Mouse (Mus musculus) mesoderm, embryonic 11.5 days (tissue): Measurements from ENCODE around the gene Trank1.

Experiments used
- DNase-seq: peaks from one replicate; pipeline ENCODE4 v3.0.0-alpha.2; 2012; ENCODE audit warnings: low read depth, low spot score

Gene Trank1

DNA sequence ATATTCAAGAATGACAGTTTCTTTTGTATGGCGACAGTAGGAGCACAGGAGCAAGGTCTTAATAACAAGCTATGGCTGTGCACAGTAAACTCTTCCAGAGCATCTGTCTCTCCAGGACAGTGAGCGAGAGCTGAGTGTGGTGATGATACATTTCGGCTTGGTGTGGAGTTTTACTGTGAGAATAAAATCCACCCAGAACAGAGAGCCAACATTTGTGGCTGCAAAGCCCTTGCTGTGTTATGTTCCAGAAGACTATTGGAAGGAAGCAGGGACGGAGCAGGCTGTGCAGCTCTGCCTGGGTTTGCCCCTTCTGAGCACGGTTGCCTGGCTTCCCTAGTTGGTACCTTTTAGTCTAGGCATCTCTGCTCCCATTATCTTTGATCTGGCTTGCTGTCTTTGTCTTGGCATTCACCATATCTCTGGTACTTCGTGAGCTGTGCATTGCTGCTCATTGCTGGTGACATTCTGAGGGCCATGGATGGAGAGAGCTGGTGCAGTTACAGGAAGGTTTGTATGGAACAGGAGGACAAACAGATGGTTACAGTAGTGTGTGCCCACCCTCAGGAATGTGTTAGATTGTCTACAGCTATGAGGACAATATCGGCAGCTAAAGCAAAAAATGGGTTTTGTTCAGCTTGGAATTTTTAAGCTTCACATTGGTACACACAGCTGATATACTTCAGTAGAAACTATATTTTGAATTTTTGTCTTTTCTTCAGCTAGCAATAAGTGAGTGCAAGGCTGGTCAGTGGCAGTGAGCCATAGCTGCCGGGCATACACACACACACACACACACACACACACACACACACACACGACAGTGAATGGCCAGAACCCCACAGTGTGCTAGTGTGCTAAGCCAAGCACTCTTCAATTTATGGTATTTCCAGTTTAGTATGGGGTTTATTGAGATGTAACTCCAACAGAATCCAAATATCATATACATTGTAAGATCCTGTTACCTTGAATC, 69.8 kb downstream of the Trank1 start:
- no peak for DNase-seq

DNA sequence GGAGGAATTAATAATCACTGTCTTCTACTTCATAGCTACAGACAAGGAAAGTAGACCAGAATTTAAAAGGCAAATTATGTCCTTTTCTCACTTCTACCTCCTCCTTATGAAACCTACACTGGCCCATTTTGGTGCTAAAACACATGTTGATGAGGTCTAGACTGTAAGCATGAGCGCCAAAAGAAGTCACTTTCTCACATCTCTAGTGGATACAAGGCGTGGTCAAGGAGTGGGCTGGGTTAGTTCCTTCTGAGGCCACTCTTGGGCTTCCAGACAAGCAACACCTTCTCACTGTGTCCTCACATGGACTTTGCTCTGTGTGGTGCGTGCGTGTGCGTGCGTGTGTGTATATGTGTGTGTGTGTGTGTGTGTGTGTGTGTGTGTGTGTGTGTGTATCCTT, 70.9 kb downstream of the Trank1 start:
- DNase-seq: no peak

DNA sequence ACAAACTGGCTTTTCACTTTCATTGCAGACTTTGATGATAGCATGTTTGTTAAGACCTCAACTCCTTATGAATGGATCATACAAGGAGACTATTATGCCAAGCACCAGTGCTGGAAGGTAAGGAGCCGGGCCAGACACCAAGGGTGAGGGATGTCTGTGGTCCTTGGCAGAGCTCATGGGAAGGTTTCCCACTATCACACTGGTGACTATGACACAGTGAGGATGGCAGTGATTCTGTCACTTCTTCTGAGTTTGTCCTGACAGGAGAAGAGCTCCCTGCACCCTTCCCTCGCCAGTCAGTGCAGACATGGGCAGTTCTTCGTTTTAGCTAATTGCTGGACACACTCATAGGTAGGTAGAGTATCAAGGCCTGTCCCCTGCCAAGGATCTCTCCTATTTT, 71.5 kb downstream of the Trank1 start:
- no peak for DNase-seq

DNA sequence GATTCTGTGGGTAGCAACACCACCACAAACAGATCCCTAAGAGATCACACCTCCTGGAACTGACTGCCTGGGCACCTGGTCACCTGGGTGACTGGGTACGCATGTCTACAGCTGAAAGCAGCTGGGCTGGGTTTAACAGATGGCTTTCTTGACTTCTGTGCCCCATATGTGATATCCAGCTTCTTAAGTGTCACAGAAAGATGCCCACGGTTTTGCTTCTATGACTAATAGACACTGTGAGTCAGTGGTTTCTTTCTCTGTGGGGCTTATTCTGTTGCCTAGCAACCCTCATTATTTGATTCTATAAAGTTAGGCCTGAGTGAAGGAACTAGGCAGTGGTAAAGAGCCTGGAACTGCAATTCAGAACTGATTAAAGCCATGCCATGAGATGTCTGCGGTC, 72.2 kb downstream of the Trank1 start:
- DNase-seq: peak; percentile 2

DNA sequence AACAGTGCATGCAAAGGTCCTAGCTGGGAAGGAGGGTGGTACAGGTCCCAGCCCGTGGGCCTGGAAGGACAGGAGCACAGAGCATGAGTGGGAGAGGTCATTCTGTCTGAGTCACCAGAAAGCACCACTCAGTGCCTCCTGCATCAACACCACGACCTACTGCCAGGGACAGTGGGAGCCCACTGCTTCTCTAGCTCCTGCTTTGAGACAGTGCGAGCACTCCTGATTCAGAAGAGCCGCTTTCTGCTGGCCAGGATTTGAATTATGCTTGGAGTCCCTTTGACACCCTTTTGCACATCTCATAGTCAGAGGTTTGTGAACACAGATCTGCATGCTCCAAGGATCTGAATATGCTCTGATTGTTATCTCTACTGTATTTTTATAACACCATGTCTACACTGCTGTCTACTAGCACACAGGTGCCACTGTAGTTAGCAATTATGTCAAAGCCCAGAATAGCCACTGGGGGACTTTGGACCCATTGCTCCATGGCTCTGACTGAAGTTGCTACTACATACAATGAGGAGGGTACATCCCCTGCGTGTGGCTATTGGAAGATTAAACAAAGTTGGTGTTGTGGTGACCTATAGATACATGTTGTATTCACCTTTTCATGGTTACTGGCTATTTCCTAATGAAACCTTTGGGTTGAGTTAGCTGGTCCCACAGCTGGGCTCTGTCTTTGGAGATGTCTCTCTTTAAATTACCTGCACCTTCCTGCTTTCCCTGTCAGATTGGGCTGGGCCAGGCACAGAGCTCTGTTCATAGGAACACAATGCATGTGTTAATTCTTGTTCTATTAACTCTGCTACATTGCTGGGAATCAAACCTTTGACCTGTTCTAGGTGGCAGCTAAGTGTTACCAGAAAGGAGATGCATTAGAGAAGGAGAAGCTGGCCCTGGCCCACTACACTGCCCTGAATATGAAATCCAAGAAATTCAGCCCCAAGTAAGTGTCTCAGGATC, 74.3 kb downstream of the Trank1 start:
- no peak for DNase-seq

DNA sequence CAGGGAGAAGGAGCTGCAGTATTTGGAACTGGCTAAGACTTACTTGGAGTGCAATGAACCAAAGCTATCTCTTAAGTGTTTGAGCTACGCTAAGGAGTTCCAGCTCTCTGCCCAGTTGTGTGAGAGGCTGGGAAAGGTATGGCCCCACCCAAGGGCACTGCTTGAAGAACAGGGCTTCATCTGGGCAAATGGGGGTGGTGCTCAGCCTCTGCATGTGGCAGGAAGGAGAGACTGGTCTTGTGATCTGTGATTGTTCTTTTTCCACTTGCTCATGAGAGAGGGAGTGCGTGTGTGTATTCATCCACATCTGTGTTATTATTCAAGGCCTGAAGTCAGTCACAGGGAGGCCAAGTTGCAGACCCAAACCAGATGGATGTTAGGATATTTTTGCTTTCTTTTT, 75.0 kb downstream of the Trank1 start:
- DNase-seq: no peak

DNA sequence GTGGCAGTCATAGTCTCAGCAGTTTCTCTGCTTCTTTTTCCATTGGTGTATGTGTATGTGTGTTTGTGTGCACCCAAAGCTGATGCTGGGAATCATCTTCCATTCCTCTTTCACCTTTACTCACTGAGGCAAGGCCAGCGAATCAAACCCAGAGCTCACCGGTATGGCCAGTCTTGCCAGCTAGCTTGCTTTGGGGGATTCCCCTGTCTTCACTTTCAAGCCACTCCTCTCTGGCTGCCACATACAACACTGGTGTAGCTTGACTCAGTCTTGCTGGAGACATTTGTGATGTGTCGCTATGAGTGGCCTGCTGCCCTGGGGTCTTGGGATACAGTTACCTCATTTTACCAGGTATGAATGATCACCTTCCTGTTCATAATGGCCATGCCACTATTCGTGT, 76.0 kb downstream of the Trank1 start:
- no peak for DNase-seq

DNA sequence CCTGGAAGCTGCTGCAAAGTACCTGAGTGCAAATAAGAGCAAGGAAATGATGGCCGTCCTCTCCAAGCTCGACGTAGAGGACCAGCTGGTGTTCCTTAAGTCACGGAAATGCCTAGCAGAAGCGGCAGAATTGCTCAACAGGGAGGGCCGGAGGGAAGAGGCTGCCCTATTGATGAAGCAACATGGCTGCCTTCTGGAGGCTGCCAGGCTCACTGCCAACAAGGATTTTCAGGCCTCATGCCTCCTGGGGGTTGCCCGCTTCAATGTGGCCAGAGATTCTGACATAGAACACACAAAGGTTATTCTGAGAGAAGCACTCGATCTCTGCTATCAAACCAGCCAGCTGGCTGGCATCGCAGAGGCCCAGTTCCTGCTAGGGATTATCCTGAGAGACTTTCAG, 78.5 kb downstream of the Trank1 start:
- no peak for DNase-seq

DNA sequence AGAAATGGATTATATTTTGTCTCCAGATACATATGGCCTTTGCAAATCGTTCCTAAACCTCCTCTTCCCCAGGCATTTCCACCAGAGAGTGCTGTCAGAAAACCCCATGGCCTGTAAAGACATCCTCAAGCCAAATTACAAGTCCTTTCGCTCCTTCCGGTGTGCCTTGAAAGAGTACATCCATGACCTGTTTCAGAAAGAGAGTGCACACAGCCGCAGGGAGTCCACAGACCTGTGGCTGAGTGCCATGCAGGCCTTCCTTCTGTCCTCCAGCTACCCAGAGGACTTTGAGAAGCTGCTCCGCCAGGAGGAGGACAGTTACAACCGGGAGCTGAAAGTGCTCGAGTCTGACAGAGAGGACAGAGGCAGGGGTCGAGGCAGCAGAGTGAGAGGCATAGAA, 79.5 kb downstream of the Trank1 start:
- DNase-seq: no peak

DNA sequence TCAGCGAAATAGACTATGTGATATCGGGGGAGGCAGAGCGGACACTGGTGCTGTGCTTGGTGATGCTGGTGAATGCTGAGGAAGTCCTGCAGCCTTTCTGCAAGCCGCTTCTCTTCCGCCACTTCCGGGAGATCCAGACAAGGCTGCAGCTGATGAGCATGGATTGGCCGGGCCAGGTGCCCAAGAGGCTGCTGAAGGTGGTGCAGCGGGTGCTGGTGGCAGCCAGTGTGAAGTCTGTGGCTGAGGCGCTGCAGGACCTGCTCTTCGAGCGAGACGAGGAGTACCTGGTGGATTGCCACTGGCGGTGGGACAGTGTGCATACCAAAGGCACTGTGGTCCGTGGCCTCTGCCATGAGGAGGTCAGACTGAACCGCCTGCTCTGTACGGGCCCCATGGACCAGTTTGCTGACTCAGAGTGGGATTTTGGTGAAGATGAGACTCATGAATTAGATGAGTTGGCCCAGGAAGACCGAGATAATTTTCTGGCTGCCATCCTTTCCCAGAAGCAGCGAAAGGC, 80.4 kb downstream of the Trank1 start:
- DNase-seq: no peak

DNA sequence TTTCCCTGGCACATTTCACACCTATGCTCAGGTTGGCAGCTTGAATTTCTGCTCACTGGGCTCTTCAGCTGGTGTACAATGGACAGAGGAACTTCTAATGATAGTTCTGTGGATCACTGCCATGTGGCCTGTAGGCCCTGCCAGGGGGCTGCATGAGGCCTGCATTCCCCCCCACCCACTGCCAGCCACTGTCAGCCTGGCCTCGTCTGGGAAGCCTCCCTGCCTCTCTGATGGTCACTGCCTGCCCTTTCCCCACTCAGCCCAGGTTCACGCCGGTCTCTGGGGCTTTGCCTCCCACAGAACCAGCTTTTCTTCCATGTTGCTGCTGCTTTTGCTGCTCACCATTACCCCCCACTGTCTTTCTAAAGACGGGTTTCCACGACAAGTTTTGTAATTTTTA, 83.7 kb downstream of the Trank1 start:
- no peak for DNase-seq

DNA sequence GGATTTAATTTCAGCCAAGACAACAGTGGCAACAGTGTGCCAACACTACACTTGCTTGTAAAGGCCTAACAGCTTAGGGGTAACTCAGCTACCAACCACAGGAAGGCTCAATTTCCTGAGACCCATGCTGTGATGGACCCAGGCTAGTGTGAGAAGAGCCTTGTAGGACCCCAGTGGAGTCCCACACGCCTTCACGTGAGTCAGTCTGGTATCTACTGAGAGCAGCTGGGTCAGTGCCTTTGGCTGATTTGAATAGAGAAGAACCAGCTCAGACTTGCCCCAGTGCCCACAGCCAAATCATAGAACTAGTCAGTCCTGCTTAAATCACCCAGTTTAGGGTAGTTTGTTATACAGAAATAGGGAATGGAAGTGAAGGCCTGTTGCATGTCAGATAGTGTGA, 86.5 kb downstream of the Trank1 start:
- no peak for DNase-seq

DNA sequence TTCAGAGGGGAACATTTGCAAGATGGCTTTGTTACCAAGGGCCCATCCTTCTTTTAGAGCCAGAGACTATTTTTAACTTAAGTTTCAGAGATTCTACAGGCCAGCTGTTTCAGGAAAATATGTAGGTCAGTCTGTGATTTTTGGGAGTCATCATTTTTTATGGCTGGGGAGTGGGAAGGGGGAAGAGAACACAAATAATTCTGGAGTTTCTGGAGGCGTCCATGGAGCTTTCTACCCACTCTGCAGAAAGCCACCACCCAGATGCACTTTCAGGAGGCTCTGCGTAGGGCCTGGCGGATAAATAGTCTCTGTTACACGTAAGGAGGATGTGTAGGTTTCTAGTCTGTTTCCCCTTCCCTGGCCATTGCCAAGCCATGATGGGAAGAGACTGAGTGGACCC, 88.5 kb downstream of the Trank1 start:
- DNase-seq: no peak

DNA sequence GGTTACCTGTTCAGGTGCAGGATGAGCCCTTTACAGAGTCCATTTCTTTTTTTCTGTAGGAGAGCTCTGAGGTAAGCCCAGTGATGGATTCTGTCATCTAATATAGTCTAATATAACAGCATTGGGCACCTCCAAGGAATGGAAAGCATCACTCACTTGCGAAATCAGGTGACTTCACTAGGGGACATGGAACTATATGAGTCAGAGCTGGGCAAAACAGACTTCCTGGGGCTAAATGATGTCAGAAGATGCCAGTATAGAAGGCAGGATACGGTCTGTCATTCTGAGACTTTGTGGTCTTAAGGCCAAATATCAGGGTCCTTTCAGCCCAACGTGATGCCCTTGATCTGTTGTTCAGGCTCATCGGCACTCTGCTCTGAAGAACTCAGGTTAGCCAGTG, 91.6 kb downstream of the Trank1 start:
- DNase-seq: no peak

DNA sequence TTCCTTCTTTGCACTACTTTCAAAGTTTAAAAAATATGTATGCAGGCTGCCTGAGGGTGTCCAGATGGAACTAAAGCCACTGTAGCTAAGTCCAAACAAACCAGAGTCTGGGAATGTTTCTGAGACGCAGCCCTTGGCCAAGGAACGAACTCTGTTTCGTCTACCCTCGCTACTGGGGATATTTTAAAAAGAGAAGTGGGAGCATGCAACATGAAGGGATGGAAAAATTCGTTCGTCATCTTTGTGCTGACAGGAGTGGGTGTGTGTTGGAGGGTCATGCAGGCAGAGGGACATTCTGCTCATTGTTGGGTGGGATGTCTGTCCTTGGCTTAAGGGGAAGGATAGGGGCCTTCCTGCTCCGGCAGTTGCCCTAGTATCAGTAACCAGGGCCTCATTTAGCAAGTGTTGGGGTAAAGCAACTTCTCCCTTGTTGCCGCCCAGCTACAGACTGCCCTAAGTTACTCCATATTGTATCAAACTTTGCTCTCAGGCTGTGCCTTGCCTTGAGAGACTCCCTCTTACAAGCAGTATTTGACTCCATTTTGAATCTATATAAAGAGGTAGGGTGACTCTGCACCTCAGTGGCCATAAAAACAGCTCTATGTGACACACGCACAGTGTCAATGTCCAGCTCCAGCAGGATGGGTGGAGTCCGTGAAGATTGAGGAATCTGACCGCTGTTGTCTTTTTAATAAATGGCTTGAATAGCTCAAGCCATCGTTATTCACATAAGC, 93.0 kb downstream of the Trank1 start:
- DNase-seq: no peak

DNA sequence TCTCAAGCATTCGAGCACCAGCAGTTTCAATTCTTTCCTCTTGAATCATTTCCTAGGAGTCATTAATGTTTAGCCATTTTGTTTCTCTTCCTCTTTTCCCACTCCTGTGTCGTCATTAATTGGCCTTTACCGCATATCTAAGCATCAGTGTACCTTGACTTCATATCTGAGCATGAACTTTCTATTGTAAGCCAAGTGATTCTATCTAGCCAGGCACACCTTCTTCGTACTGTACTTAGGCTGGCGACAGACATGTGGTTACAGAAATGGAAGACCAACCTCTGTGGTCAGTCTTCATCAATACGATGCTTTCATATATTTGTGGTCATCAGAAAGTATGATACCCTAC, 93.5 kb downstream of the Trank1 start:
- DNase-seq: no peak

DNA sequence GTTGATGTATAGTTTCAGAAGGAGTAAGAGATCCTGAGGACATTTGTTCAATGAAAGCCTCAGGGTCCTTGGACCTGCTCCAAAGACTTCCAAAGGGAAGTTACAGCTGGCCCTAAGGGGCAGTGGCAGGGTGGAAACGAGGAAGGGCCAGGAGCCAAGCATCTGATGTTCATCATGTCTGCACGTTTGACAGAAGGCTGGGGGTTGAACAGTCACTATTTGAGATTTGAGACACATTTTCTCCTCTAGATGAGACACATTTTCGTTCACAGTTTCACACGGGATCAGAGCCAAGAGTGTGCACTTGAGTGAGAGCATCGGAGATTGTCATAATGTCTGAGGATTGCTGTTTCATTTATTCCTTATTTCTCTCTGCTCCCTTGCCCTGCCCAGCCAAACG, 96.5 kb downstream of the Trank1 start:
- DNase-seq: no peak

DNA sequence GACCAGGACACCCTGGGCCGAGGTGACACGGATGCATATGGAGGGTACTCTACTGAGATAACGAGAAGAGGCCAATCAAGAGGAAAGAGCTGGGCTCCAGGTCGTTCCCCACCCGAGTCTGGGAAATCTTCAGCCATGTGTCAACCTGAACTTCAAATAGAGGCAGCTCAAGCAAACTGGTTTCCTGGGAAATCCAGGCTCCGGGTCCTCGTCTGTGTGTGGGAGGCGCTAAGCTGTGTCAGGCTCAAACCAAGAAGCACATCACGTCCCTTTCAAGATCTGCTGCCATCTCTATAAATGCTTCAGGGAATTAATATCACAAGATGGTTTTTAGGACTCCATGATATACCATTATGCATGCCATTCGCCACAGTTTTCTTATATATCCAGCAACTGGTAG, 96.9 kb downstream of the Trank1 start:
- DNase-seq: no peak

DNA sequence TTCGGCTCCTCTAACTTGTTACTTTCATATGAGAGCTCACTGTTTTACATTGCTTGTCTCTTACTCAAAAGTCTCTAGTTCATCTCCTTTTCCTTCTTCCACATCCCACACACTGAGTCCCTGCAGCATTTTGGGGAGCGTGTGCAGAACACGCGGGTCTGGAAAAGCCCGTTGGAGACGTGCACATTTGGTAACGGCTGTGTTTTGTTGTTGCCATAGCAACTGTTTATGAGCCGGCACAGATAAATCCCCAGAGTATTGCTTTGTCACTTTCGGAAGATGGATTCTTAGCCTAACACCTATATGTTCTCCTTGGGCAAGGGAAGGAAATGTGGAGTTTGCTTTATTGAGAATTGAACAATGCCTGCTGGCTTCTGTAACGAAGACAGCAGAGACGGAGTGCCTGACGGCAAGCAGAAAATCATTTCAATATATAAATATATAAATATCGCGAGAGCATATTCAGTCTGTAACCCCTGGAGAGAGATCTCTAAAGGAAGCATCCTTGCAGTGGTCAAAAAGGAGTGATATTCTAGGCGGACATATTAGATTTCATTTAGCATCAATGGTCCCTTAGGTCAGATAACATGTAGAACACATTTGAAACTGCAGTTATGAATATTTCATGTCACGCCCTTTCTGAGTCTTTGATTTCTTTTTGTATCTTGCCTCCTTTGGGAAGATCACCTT, 101.1 kb downstream of the Trank1 start:
- DNase-seq: peak; percentile 65

DNA sequence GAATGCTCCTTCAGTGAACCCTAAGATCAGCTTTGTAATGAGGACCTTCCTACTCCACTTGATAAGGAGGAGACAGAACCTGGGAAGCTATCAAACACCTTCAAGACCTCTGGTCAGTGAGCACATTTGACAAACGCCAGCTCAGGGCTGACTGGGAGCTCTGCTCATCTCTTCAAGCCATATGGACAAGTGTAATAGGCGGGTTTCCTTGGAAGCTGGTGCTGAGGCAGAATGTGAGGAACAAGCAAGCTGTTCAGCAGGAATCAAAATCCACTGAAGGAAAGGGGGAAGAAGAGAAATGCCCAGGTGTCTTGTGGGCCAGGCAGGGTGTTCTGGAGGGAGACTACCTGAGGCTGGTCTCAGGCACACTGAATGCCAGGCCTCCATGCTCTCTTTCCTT, 110.3 kb downstream of the Trank1 start:
- no peak for DNase-seq

DNA sequence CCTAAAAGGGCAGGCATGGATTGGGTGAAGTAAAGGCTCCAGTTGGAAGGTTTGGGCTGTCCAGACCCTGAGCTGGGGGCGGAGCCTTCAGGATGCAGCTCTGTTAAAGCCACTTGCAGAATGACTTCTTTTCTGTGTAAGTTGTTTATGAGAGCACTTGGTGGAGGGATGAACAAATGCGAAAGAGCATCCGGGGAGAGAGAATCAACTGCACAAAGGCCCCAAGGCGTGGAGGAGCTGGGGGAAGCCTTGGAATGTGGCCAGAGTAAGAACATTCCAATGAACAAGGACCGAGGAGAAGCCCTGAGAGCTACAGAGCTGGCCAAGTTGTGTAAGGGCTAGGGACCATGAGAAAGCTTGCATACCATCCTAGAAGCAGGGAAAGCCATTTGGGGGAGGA, 111.0 kb downstream of the Trank1 start:
- DNase-seq: no peak
